Mouse (Mus musculus): ENCODE measurements around the gene B3galt2.
"Not testable (repeated sequence)": the region's sequence is repeated elsewhere in the genome, so short reads cannot be mapped to it uniquely, and the experiment has no call there.

B3galt2 gene

GRCm38 (mm10) chr1:143640650-143641407 lies at the start of gene B3galt2:
TSS of gene B3galt2 (plus strand) at chr1:143640664.
- peak in 1 of 2 experiments; percentile 15 for DNase-seq (ENCODE audit: low spot score in 2 of 2)

- no peak for DNase-seq (ENCODE audit: low spot score in 2 of 2)
Measured at GRCm38 (mm10) chr1:143596864-143597263, 43.6 kb upstream of the B3galt2 start.

GRCm38 (mm10) chr1:143608911-143609310 lies 31.6 kb upstream of the B3galt2 start:
- DNase-seq (ENCODE audit: low spot score in 2 of 2): no peak

- no peak for DNase-seq (ENCODE audit: low spot score in 2 of 2)
Measured at GRCm38 (mm10) chr1:143612901-143613300, 27.6 kb upstream of the B3galt2 start.

DNA sequence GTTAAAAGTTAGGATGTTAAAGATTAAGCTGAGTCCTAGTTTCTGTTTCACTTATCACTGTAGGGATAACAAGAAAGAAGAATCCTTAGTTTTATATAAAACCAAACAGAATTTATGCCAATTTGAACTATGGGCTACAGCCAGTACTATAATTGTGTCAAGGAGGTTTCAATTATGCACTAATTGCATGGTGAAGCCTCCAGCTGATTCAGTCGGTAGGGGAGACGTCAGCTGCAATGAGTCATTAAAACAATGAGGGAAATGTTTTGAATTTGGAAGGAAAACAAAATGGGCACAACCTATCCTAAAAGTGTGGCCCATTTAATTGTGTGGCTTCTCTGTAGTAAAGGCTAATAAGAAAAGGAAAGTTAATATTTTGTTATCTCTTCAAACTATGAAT lies 20.7 kb upstream of the B3galt2 start:
- no peak for DNase-seq (ENCODE audit: low spot score in 2 of 2)

- DNase-seq (ENCODE audit: low spot score in 2 of 2): no peak
Measured at GRCm38 (mm10) chr1:143621930-143622329, 18.5 kb upstream of the B3galt2 start.

GRCm38 (mm10) chr1:143622634-143623033 lies 17.8 kb upstream of the B3galt2 start:
- no peak for DNase-seq (ENCODE audit: low spot score in 2 of 2)

- no peak for DNase-seq (ENCODE audit: low spot score in 2 of 2)
Measured at GRCm38 (mm10) chr1:143631337-143631736, 9.1 kb upstream of the B3galt2 start.

GRCm38 (mm10) chr1:143632361-143632760 lies 8.1 kb upstream of the B3galt2 start:
- DNase-seq (ENCODE audit: low spot score in 2 of 2): no peak

DNA sequence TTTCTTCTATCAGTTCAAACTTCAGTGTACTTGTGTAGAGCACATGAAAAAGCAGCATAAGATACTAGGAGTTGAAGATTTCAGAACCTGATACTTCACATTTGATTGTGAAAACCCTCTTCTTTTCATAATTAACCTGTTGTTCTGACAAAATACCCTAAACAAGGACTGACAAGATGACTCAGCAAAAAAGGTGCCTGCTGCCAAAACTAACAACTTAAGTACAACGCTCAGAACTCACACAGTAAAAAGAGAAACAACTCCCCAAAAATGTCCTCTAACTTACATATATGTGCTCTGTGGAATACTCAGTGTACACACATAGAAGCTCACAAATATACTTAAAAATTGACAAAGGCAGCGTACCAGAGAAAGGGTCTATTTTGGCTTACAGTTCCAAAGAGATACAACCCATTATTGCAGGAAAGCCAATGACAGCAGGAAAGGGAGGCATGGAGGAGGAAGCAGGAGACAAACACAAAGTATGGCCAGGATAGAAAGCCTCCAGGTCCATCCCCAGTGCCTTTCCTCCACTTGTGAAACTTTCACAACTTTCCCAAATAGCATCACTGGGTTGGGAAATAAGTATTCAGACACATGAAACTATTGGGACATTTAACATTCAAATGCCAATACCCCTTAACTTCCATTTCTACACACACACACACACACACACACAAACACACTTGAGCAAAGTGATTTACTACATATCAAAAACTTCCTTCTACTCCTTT lies 7.4 kb upstream of the B3galt2 start:
- no peak for DNase-seq (ENCODE audit: low spot score in 2 of 2)

- DNase-seq (ENCODE audit: low spot score in 2 of 2): peak in 1 of 2 experiments; percentile 26
Measured at GRCm38 (mm10) chr1:143644221-143644620, 3.8 kb downstream of the B3galt2 start.

DNA sequence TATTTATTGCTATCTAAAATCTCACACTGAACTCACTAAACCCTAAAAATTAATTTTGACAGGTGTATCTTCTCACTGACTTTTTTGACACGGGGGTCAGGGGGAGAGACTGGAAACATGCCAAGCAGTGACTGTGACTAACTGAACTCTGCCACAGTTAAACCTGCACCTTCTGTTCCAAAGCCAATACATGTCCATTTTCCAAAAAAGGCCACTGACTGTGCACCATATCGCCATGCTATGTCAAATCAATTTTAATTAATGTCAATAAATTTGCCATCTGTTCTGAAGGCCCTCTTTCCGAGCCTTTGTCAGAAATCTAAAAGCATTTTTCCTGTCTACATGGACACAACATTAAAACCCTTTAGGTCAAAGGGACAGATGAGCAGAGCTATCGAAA lies 4.9 kb downstream of the B3galt2 start:
- no peak for DNase-seq (ENCODE audit: low spot score in 2 of 2)

DNA sequence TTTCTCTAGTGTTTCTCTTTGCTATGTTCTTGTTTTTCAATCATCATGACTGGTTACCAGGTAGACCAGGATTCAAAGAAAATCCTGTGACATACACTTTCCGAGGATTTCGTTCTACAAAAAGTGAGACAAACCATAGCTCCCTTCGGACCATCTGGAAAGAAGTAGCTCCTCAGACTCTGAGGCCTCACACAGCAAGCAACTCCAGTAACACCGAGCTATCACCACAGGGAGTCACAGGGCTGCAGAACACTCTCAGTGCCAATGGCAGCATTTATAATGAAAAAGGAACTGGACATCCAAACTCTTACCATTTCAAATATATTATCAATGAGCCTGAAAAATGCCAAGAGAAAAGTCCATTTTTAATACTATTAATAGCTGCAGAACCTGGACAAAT lies 5.8 kb downstream of the B3galt2 start:
- no peak for DNase-seq (ENCODE audit: low spot score in 2 of 2)

- DNase-seq (ENCODE audit: low spot score in 2 of 2): no peak
Measured at GRCm38 (mm10) chr1:143650317-143650716, 9.9 kb downstream of the B3galt2 start.

GRCm38 (mm10) chr1:143653646-143654045 lies 13.2 kb downstream of the B3galt2 start:
- no peak for DNase-seq (ENCODE audit: low spot score in 2 of 2)

DNA sequence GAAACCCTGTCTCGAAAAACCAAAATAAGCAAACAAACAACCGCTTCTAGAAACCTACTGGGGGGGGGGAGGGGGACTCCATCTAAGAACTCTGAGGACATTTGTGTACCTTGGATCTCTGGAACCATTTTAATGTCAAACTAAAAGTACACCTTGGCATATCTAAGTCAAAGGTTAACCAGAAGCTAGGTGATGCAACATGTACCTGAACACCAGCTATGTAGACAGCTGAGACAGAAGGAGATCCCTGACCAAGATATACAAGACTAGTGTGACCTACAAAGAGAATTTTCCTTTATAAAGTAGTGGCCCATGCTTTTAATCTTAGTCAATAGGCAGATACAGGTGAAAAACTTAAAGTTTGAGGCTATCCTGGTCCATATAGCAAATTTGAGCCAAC lies 22.7 kb downstream of the B3galt2 start:
- DNase-seq (ENCODE audit: low spot score in 2 of 2): no peak

DNA sequence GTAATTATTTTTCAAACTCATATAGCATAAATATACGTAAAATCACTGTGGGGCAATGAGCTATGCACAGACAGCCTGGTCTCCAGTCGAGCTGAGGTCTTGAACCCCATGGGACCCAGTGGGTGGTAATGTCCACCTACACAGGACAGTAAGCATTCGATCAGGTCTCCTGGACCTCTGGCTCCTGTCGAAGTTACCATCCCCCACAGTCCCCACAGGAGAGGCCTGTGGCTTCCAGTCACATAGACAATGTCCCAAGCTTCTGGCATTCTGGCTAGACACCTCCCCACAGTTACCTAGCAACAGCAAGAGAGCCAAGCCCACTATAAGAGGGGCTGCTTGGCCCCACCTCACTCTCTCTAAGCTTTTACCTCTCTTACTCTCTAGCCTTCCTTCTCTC lies 24.3 kb downstream of the B3galt2 start:
- DNase-seq (ENCODE audit: low spot score in 2 of 2): not testable (repeated sequence)

DNA sequence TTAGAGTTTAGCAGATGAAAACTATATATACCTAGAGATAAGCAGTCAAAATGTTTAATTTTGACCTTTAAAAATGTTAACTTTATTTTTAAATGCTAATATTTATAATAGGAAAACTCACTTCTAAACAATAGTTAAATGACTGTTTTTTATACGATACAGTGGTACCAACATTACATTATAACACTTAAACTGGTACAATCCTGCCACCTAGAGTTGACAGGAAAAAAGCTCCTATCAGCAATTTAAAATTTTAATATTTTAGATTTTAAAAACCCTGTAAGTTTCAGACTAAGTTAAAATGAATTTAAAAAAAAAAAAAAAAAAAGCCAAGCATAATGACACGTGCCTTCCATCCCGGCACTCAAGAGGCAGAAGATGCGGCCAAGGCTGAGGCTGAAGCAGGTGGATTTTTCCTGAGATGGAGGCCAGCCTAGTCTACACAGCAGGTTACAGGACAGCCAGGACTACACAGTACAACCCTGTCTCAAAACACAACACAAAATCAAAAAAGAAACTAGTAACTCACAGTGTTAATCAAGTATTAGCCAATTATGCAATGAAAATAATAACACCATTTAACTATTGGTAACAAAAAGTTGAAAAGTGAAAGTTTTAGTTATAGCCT lies 35.4 kb downstream of the B3galt2 start:
- no peak for DNase-seq (ENCODE audit: low spot score in 2 of 2)

- DNase-seq (ENCODE audit: low spot score in 2 of 2): no peak
Measured at GRCm38 (mm10) chr1:143681108-143681507, 40.6 kb downstream of the B3galt2 start.

DNA sequence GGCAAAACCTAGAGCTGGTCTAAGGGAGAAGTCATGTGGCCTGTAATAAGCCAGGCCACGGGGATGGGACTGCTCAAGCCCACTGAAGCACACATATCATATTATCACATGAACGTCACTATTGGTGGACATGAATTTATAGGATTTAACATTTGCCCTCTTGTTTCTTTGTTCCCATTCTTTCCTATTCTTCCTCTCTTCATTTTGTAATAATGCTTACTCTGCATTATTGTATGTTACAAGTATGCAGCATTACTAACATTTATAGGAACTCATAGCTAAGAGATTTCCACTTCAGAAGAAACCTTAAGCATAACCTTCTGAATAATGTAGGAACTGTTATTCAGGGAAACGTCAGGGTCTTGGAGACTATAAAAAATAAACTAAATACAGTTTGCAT lies 44.4 kb downstream of the B3galt2 start:
- no peak for DNase-seq (ENCODE audit: low spot score in 2 of 2)

DNA sequence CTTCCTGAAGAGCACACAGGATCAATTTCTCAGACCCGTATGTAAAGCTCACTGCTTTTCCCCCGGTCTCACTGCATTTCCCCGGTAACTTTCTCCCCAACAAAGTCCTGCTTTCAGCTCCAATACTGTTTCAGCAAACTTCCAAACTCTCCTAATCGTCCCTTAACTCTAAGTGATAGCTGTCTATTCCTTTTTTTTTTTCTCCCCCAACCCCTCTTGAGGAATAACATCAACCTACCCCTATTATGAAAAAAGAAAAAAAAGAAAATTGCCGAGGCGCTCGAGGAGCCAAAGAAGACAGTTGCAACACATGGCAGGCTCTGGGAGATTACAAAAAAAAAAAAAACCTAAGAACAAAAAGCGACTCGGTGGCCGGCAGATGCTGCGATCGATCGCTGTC lies 61.3 kb downstream of the B3galt2 start:
- no peak for DNase-seq (ENCODE audit: low spot score in 2 of 2)

DNA sequence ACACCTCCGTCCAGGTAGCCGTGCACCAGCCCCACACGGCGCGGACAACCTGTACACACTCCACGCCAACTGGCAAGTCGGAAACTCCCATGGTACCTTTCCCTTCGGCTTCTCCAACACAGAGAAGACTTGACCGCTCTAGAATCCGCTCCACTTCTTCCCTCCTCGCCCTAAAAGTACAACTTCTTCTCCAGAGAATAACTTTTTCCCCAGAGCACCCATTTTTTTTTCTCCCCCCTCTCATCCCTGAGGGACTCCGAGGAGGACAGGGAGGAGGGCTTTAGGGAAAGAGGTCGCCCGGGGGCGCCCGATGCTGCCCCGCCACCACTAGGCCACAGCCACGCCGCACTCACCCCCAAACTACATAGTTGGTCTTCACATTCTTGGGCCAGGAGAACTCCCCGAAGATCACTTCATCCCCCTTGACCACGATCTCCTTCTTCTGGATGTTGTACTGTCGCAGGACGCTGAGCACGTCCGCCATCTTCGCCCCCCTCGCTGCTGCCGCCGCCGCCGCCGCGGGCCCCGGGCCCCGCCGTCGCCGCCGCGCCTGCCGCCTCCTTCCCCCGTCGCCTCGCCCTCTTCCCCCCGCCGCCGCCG lies 61.8 kb downstream of the B3galt2 start:
- DNase-seq (ENCODE audit: low spot score in 2 of 2): no peak

Measured in thymus, postnatal 10 days (tissue).